Mouse (Mus musculus): ENCODE results near the gene Casr. TPM values are rescaled to one million over a fixed set of nuclear protein-coding genes. Genes with fewer than 3 reads are reported as not detected.

The Casr gene
- polyA plus RNA-seq, 1 experiment from 2014 or later: not detected

DNA sequence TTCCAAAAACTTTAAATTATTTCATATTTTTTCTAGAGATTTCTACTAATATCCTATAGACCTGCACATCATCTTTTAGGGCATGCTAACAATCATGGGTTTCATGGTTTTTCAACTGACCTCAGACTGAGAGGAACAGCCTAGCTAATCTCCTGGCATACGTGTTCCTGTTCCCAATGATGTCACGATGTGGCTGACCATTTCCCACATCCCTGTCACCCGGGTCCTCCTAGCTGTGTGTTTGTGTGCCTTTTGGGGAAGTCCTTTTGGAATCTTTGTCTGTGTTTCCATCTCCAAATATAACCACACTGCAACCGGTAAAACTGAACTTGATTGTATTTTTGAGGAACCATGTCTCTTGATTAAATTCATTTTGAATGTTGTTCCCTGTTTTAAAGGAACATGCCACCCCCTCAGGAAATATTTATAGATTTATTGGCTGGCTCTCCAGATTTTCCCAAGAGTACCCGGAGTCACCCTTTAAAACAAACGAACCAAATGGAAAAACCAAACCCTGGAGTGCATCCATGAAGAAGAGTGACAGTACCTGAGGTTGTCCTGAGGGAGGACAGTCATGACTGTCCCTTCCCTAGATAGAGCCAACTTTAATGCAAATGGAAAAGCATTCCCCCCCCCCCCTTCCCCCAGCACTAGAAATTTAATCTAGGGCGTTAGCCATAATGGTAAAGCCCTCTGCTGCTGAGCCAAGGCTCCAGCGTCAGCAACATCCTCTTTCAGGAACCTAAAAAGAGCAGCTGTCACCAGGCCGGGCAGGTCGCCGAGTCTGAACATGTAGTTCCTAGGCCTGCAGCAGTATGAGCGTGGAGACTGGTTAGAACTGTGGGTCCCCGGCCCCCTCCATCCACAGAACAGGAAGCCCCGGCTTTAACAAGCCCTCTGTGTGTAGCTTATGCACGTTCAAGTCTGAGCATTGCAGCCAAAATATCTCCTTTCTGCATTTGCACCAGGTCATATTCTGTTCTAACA lies 31.1 kb downstream of the Casr start:
- Histone ChIP-seq H3K27me3 (replicated peaks; ENCODE audit: control insufficient read depth, insufficient read depth, low read length) (no peaks in the 10 kb centered on the region), H3K4me1 (ENCODE audit: control insufficient read depth, insufficient read depth, low read length) (no peaks in the 10 kb centered on the region), H3K36me3 (ENCODE audit: control insufficient read depth, insufficient read depth, low read length) (no peaks in the 10 kb centered on the region), H3K4me3 (ENCODE audit: low read depth, low read length) (no peak overlapping the region), H3K27ac (ENCODE audit: low read depth, low read length) (no peak overlapping the region), H3K4me2 (ENCODE audit: low read length) (no peak overlapping the region), H3K9ac (ENCODE audit: low read length) (no peak overlapping the region), H3K9me3 (replicated peaks; ENCODE audit: control insufficient read depth, low read length) (no peaks in the 10 kb centered on the region)
- WGBS: 78% methylated on average over 15 of the region's 15 CpGs
- ATAC-seq: no peak
- no peak for DNase-seq (ENCODE audit: low spot score)

DNA sequence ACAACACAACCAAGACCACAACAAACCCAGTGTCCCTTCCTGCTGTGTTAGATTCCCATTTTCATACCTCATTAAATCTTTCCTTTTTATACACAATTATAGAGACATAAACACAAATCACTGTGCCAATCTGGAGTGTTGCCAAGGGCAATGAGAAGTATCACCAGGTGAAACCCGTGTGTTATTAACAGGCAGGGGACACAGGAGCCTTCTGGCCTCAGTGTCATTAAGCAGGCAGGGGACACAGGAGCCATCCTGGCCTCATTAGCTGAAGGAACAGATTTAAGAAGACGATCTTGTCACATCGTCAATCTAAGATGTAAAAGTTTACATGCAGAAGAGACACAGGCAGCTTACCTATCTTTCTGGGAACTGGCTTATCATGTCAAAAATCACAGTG lies 33.1 kb downstream of the Casr start:
- no peak for ATAC-seq
- Histone ChIP-seq H3K27me3 (replicated peaks; ENCODE audit: control insufficient read depth, insufficient read depth, low read length) (no peaks in the 10 kb centered on the region), H3K36me3 (ENCODE audit: control insufficient read depth, insufficient read depth, low read length) (no peaks in the 10 kb centered on the region), H3K4me2 (ENCODE audit: low read length) (no peak overlapping the region), H3K4me1 (ENCODE audit: control insufficient read depth, insufficient read depth, low read length) (no peaks in the 10 kb centered on the region), H3K4me3 (ENCODE audit: low read depth, low read length) (no peak overlapping the region), H3K9ac (ENCODE audit: low read length) (no peak overlapping the region), H3K27ac (ENCODE audit: low read depth, low read length) (no peak overlapping the region), H3K9me3 (replicated peaks; ENCODE audit: control insufficient read depth, low read length) (no peaks in the 10 kb centered on the region)
- no peak for DNase-seq (ENCODE audit: low spot score)
- WGBS: 69% methylated on average over 3 of the region's 3 CpGs

DNA sequence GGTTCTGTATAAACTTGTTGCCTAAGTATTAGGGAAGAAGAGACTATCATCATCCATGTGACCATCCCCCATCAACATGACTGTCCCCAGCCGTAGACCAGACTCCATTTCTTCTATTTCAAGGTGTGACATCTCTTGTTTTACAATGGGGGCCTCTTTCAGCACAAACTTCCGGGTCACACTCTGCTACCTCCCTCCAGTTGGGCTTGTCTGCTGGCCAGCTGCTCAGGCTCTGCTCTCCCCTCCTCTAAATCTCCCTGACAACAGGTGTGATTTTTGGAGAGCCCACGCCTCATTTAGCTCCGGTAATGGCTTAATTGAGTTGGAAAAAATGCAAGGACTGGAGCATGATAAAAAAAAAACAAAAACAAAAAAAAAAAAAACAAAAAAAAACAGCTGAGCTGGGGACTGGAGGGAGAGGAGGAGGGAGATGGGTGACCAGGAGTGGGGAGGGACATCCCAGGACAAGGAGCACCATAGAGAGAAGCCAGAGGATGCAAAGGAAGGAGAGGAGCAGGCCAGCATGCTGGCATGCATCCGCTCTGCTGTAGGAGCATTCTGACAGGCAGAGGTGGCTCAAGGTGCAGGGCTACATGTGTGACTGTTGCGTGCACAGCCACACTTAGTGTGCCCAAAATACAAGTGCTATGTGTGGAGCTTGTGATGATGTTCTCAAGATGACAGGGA lies 35.2 kb downstream of the Casr start:
- Histone ChIP-seq H3K4me3 (ENCODE audit: low read depth, low read length) (no peak overlapping the region), H3K27me3 (replicated peaks; ENCODE audit: control insufficient read depth, insufficient read depth, low read length) (no peaks in the 10 kb centered on the region), H3K36me3 (ENCODE audit: control insufficient read depth, insufficient read depth, low read length) (no peaks in the 10 kb centered on the region), H3K9ac (ENCODE audit: low read length) (no peak overlapping the region), H3K4me1 (ENCODE audit: control insufficient read depth, insufficient read depth, low read length) (no peaks in the 10 kb centered on the region), H3K9me3 (replicated peaks; ENCODE audit: control insufficient read depth, low read length) (no peaks in the 10 kb centered on the region), H3K4me2 (ENCODE audit: low read length) (no peak overlapping the region), H3K27ac (ENCODE audit: low read depth, low read length) (no peak overlapping the region)
- DNase-seq (ENCODE audit: low spot score): no peak
- ATAC-seq: no peak
- WGBS: 48% methylated on average over 6 of the region's 6 CpGs

DNA sequence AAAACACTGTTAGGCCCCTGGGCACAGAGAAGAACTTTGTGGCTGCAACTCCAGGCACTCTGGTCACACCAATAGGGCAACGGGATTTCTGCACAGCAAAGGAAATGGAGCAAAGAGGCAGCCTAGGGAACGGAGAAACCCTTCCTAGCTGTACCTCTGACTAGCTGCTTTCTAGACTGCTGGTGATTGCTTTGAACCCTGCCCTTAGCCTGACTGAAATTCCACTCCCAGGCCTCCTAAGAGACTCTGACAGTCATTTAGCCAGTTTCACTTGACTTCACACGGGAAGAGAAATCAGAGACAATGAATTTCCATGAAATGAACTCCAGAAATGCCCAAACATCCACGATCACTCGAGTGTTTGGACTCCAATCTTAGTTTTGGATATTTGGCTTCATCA lies 38.8 kb downstream of the Casr start:
- Histone ChIP-seq H3K4me2 (ENCODE audit: low read length) (no peak overlapping the region), H3K27ac (ENCODE audit: low read depth, low read length) (no peak overlapping the region), H3K9ac (ENCODE audit: low read length) (no peak overlapping the region), H3K4me1 (ENCODE audit: control insufficient read depth, insufficient read depth, low read length) (no peaks in the 10 kb centered on the region), H3K36me3 (ENCODE audit: control insufficient read depth, insufficient read depth, low read length) (no peaks in the 10 kb centered on the region), H3K9me3 (replicated peaks; ENCODE audit: control insufficient read depth, low read length) (no peaks in the 10 kb centered on the region), H3K4me3 (ENCODE audit: low read depth, low read length) (no peak overlapping the region), H3K27me3 (replicated peaks; ENCODE audit: control insufficient read depth, insufficient read depth, low read length) (no peaks in the 10 kb centered on the region)
- WGBS: 79% methylated on average over 5 of the region's 5 CpGs
- no peak for DNase-seq (ENCODE audit: low spot score)
- no peak for ATAC-seq

DNA sequence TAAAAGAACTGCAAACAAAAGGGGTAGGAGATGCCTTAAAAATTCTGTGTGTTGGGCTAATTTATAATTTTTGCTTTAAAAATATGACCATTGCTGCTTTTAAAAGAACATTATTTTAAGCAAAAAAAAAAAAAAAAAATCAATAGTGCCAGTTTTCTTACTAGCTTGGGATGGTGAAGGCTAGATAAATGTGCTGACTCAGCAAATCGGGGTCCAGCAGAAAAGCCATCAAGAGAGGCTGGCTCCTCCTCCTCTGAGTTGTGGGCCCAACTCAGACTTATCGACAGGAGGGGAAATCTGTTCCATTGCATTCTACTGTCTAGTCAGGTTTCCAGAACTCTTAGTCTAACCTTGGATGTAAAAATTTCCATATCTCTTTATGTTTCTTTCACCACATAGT lies 45.6 kb downstream of the Casr start:
- Histone ChIP-seq H3K36me3 (ENCODE audit: control insufficient read depth, insufficient read depth, low read length) (no peaks in the 10 kb centered on the region), H3K27me3 (replicated peaks; ENCODE audit: control insufficient read depth, insufficient read depth, low read length) (no peaks in the 10 kb centered on the region), H3K9ac (ENCODE audit: low read length) (no peak overlapping the region), H3K4me1 (ENCODE audit: control insufficient read depth, insufficient read depth, low read length) (no peaks in the 10 kb centered on the region), H3K9me3 (replicated peaks; ENCODE audit: control insufficient read depth, low read length) (no peaks in the 10 kb centered on the region), H3K4me3 (ENCODE audit: low read depth, low read length) (no peak overlapping the region), H3K27ac (ENCODE audit: low read depth, low read length) (no peak overlapping the region), H3K4me2 (ENCODE audit: low read length) (no peak overlapping the region)
- ATAC-seq (no peak), DNase-seq (ENCODE audit: low spot score) (no peak)
- 85% methylated on average over 2 of the region's 2 CpGs for WGBS

DNA sequence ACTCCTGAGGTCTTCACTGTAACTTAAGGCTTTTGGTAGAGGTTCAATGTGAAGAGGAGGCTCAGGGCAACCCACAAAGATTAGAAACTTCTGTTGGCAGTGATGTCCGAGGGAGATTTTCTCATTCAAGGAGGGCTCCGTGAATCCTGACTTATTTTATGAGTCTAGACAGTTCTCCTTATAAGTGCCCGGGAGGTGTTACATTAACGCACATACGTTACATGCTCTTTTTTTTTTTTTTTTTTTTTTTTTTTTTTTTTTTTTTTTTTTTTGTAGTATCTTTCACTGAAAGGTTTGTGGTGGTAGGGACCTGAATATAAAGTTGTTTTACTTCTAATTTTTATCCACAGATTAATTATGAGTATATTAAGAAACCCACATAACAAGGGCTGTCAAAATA lies 54.6 kb downstream of the Casr start:
- Histone ChIP-seq H3K36me3 (ENCODE audit: control insufficient read depth, insufficient read depth, low read length) (no peaks in the 10 kb centered on the region), H3K27ac (ENCODE audit: low read depth, low read length) (no peak overlapping the region), H3K4me1 (ENCODE audit: control insufficient read depth, insufficient read depth, low read length) (no peaks in the 10 kb centered on the region), H3K9me3 (replicated peaks; ENCODE audit: control insufficient read depth, low read length) (no peaks in the 10 kb centered on the region), H3K4me2 (ENCODE audit: low read length) (no peak overlapping the region), H3K27me3 (replicated peaks; ENCODE audit: control insufficient read depth, insufficient read depth, low read length) (no peaks in the 10 kb centered on the region), H3K9ac (ENCODE audit: low read length) (no peak overlapping the region), H3K4me3 (ENCODE audit: low read depth, low read length) (no peak overlapping the region)
- ATAC-seq (no peak), DNase-seq (ENCODE audit: low spot score) (no peak)
- 95% methylated on average over 5 of the region's 5 CpGs for WGBS

DNA sequence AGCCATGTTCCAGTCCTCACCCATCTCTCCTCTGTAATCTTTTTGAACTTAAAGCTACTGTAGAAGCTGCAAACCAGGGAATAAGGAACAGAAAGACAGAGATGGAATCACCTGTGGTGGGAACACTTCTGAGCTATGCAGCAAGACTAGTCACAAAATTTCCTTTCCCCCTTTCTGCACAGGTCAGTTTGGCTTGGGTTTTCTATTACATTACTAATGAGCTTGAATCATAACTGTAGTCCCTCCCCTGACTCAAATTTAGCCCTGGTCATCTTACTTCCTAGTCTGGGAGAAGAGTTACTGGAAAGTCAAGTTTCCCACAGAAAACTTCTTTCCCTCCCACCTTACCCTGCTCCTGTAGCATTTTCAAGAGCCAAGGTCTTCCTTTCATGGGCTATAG lies 55.1 kb downstream of the Casr start:
- Histone ChIP-seq H3K36me3 (ENCODE audit: control insufficient read depth, insufficient read depth, low read length) (no peaks in the 10 kb centered on the region), H3K4me3 (ENCODE audit: low read depth, low read length) (no peak overlapping the region), H3K4me2 (ENCODE audit: low read length) (no peak overlapping the region), H3K4me1 (ENCODE audit: control insufficient read depth, insufficient read depth, low read length) (no peaks in the 10 kb centered on the region), H3K27me3 (replicated peaks; ENCODE audit: control insufficient read depth, insufficient read depth, low read length) (no peaks in the 10 kb centered on the region), H3K9ac (ENCODE audit: low read length) (no peak overlapping the region), H3K27ac (ENCODE audit: low read depth, low read length) (no peak overlapping the region), H3K9me3 (replicated peaks; ENCODE audit: control insufficient read depth, low read length) (no peaks in the 10 kb centered on the region)
- ATAC-seq (no peak), DNase-seq (ENCODE audit: low spot score) (no peak)

DNA sequence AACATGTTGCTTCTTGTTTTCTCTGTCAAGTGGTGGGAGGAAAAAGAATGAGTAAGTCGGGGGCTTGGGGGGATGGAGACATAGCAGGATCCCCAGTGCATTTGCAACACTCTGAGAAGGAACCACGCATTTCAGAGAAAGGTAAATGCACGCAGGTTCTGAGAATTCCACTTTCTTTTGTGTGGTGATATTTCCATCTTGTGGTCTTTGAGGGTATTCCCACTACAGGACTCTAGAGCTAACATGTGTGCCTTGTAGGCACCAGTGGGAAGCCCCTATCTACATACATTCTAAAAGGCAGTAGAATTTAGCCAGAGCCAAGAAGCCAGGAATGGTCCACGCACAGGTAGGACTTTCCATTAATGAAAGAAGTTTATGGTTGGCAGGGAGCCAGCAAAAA lies 56.0 kb downstream of the Casr start:
- no peak overlapping the region for H3K27ac ChIP-seq (ENCODE audit: low read depth, low read length)
- WGBS: 64% methylated on average over 4 of the region's 4 CpGs
- H3K9me3 ChIP-seq (replicated peaks; ENCODE audit: control insufficient read depth, low read length): no peaks in the 10 kb centered on the region
- H3K4me3 ChIP-seq (ENCODE audit: low read depth, low read length): no peak overlapping the region
- H3K4me2 ChIP-seq (ENCODE audit: low read length): no peak overlapping the region
- H3K9ac ChIP-seq (ENCODE audit: low read length): no peak overlapping the region
- DNase-seq (ENCODE audit: low spot score) (peak; percentile 3), ATAC-seq (no peak)
- no peaks in the 10 kb centered on the region for H3K27me3 ChIP-seq (replicated peaks; ENCODE audit: control insufficient read depth, insufficient read depth, low read length)
- no peaks in the 10 kb centered on the region for H3K36me3 ChIP-seq (ENCODE audit: control insufficient read depth, insufficient read depth, low read length)
- H3K4me1 ChIP-seq (ENCODE audit: control insufficient read depth, insufficient read depth, low read length): no peaks in the 10 kb centered on the region

DNA sequence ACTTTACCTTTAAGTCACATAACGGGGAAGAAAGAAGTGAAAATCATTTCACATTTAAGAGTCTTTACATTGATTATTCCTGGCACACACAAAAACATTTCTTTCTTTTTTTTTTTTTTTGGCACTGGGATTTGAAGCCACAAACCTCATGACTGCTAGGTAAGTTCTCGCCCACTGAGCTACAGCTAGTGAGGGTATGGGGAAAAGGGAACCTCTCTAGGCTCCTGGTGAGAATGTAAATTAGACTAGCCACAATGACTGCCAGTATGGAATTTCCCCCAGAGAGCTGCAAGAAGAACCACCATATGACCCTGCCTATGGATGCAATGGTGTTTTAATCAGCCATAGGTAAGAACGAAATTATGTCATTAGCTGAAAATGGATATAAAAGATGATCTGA lies 56.8 kb downstream of the Casr start:
- Histone ChIP-seq H3K4me1 (ENCODE audit: control insufficient read depth, insufficient read depth, low read length) (no peaks in the 10 kb centered on the region), H3K9ac (ENCODE audit: low read length) (no peak overlapping the region), H3K9me3 (replicated peaks; ENCODE audit: control insufficient read depth, low read length) (no peaks in the 10 kb centered on the region), H3K27me3 (replicated peaks; ENCODE audit: control insufficient read depth, insufficient read depth, low read length) (no peaks in the 10 kb centered on the region), H3K4me3 (ENCODE audit: low read depth, low read length) (no peak overlapping the region), H3K4me2 (ENCODE audit: low read length) (no peak overlapping the region), H3K27ac (ENCODE audit: low read depth, low read length) (no peak overlapping the region), H3K36me3 (ENCODE audit: control insufficient read depth, insufficient read depth, low read length) (no peaks in the 10 kb centered on the region)
- no peak for DNase-seq (ENCODE audit: low spot score)
- no peak for ATAC-seq
- WGBS: 77% methylated on average over 3 of the region's 3 CpGs
